Mouse (Mus musculus): Measurements from ENCODE around the gene Adam30. TPM values are rescaled to one million over a fixed set of nuclear protein-coding genes. Genes with fewer than 3 reads are reported as not detected.

The Adam30 gene
- total RNA-seq (2023): 1.7 TPM

GRCm38 (mm10) chr3:98160330-98160729 lies at the start of gene Adam30:
Gene Adam30 (plus strand): TSS chr3:98160630.

Other genes starting within 250 kb of the Adam30 start
- 62.4 TPM for gene Notch2, start 147.1 kb upstream of the Adam30 start, total RNA-seq (2023)
- not detected for gene Reg4, start 61.5 kb downstream of the Adam30 start, total RNA-seq (2023)
- gene Hmgcs2, start 119.8 kb downstream of the Adam30 start, total RNA-seq (2023): 0.53 TPM
- 44.2 TPM for gene Phgdh, start 179.4 kb downstream of the Adam30 start, total RNA-seq (2023)
- gene Zfp697, start 221.8 kb downstream of the Adam30 start, total RNA-seq (2023): not detected